Mouse (Mus musculus) hindbrain, embryonic 14.5 days (tissue): Measurements from ENCODE around the gene Tekt5. TPM values are rescaled to one million over a fixed set of nuclear protein-coding genes. Genes with fewer than 3 reads are reported as not detected.

Experiments used
- ATAC-seq: fragments of 200-750 bp; cut with Nextera tagmentation; 2 replicates; pipeline ENCODE4 v1.8.0; 2017; ENCODE audit warnings: moderate number of reproducible peaks, mild to moderate bottlenecking, moderate TSS enrichment, moderate library complexity; ENCODE audit not compliant: low FRiP score
- DNase-seq: peaks from one replicate; pipeline ENCODE4 v3.0.0-alpha.2; 2015; ENCODE audit warnings: low spot score
- H3K27ac ChIP-seq: fragments of 300-500 bp; sonication (generic); 2 replicates; pipeline ENCODE4 v1.5.1; 2014; ENCODE audit warnings: mild to moderate bottlenecking, moderate library complexity
- H3K27me3 ChIP-seq: fragments of 300-500 bp; sonication (generic); 2 replicates; pipeline ENCODE4 v1.6.1; 2014; ENCODE audit warnings: mild to moderate bottlenecking, low read length, mixed read lengths; ENCODE audit not compliant: control insufficient read depth, insufficient read depth
- H3K36me3 ChIP-seq: fragments of 300-500 bp; sonication (generic); replicated peaks from 2 replicates; pipeline ENCODE4 v1.6.1; 2014; ENCODE audit not compliant: control insufficient read depth, insufficient read depth
- H3K4me1 ChIP-seq: fragments of 300-500 bp; sonication (generic); replicated peaks from 2 replicates; pipeline ENCODE4 v1.6.1; 2014; ENCODE audit warnings: antibody characterized with exemption, low read length, mixed read lengths; ENCODE audit not compliant: control insufficient read depth, insufficient read depth
- H3K4me2 ChIP-seq: fragments of 300-500 bp; sonication (generic); replicated peaks from 2 replicates; pipeline ENCODE4 v1.6.1; 2014; ENCODE audit warnings: mild to moderate bottlenecking, moderate library complexity
- H3K4me3 ChIP-seq: fragments of 300-500 bp; sonication (generic); replicated peaks from 2 replicates; pipeline ENCODE4 v1.5.1; 2014; ENCODE audit warnings: mild to moderate bottlenecking, low read length
- H3K9ac ChIP-seq: fragments of 300-500 bp; sonication (generic); 2 replicates; pipeline ENCODE4 v1.6.1; 2014
- H3K9me3 ChIP-seq: fragments of 300-500 bp; sonication (generic); 2 replicates; pipeline ENCODE4 v1.6.1; 2016; ENCODE audit warnings: low read length; ENCODE audit not compliant: control insufficient read depth
- WGBS: fragments of 180-500 bp; shearing (Covaris S2); extraction: QIAGEN DNeasy Blood & Tissue Kit; methylation state at CpG from one replicate; pipeline ENCODE4 v1.1.7; 2014; 5-methylcytosine and 5-hydroxymethylcytosine counted together
- polyA plus RNA-seq: library from polyadenylated mRNA; unstranded; fragments of >200 nt; fragmentation: Nextera tagmentation; extraction: Ambion mirVana; gene quantifications from 2 replicates; pipeline ENCODE4 v1.2.1, GENCODE M21; 2014

The Tekt5 gene
- polyA plus RNA-seq, 1 experiment from 2014 or later: 16.1 TPM

- ATAC-seq (no peak), DNase-seq (no peak)
- Histone ChIP-seq H3K27ac (no peak overlapping the region), H3K9ac (no peak overlapping the region), H3K4me1 (peaks cover 8% of the 10 kb centered on the region; the same call in 1 of the 2 replicates), H3K9me3 (no peaks in the 10 kb centered on the region), H3K36me3 (no peaks in the 10 kb centered on the region), H3K4me2 (no peak overlapping the region), H3K27me3 (peaks cover 21% of the 10 kb centered on the region), H3K4me3 (no peak overlapping the region)
- WGBS: 68% methylated on average over 3 of the region's 3 CpGs
Observed at GRCm38 (mm10) chr16:10311086-10311485, 84.2 kb downstream of the Tekt5 start.

- H3K27me3 ChIP-seq: peaks cover 21% of the 10 kb centered on the region
- ATAC-seq (no peak), DNase-seq (no peak)
- no peak overlapping the region for H3K4me3 ChIP-seq
- H3K9ac ChIP-seq: no peak overlapping the region
- H3K36me3 ChIP-seq: no peaks in the 10 kb centered on the region
- H3K4me2 ChIP-seq: no peak overlapping the region
- H3K27ac ChIP-seq: no peak overlapping the region
- 81% methylated on average over 5 of the region's 5 CpGs for WGBS
- peaks cover 8% of the 10 kb centered on the region; the same call in 1 of the 2 replicates for H3K4me1 ChIP-seq
- no peaks in the 10 kb centered on the region for H3K9me3 ChIP-seq
Observed at GRCm38 (mm10) chr16:10310507-10310906, 84.8 kb downstream of the Tekt5 start.

Other genes starting within 250 kb of the Tekt5 start
- gene Rpl39l, start 225.3 kb downstream of the Tekt5 start, polyA plus RNA-seq: not detected in 2 replicates
- gene Atf7ip2, start 202.8 kb downstream of the Tekt5 start, polyA plus RNA-seq: 0.26 and 0.29 TPM in 2 replicates
- gene Emp2, start 81.5 kb downstream of the Tekt5 start, polyA plus RNA-seq: 17.6 and 19.5 TPM in 2 replicates
- 46.0 and 50.4 TPM in 2 replicates for gene Nubp1, start 16.5 kb upstream of the Tekt5 start, polyA plus RNA-seq
- gene Tvp23a, start 51.9 kb upstream of the Tekt5 start, polyA plus RNA-seq: 44.3 and 44.5 TPM in 2 replicates
- 0.62 and 0.69 TPM in 2 replicates for gene Ciita, start 84.6 kb upstream of the Tekt5 start, polyA plus RNA-seq
- 25.0 and 26.0 TPM in 2 replicates for gene Dexi, start 147.6 kb upstream of the Tekt5 start, polyA plus RNA-seq
- 67.1 and 68.7 TPM in 2 replicates for gene Clec16a, start 149.8 kb upstream of the Tekt5 start, polyA plus RNA-seq